Mouse (Mus musculus) stomach, postnatal 0 days (tissue): Measurements from ENCODE around the gene Dtx4.

Experiments
- CTCF ChIP-seq: IDR thresholded peaks from 2 replicates; pipeline ENCODE4 v1.5.1; 2016; ENCODE audit warnings: antibody characterized with exemption, low read depth, mild to moderate bottlenecking, moderate library complexity
- EP300 ChIP-seq: optimal IDR thresholded peaks from 2 replicates; pipeline ENCODE3; 2016; ENCODE audit warnings: antibody characterized with exemption

DNA sequence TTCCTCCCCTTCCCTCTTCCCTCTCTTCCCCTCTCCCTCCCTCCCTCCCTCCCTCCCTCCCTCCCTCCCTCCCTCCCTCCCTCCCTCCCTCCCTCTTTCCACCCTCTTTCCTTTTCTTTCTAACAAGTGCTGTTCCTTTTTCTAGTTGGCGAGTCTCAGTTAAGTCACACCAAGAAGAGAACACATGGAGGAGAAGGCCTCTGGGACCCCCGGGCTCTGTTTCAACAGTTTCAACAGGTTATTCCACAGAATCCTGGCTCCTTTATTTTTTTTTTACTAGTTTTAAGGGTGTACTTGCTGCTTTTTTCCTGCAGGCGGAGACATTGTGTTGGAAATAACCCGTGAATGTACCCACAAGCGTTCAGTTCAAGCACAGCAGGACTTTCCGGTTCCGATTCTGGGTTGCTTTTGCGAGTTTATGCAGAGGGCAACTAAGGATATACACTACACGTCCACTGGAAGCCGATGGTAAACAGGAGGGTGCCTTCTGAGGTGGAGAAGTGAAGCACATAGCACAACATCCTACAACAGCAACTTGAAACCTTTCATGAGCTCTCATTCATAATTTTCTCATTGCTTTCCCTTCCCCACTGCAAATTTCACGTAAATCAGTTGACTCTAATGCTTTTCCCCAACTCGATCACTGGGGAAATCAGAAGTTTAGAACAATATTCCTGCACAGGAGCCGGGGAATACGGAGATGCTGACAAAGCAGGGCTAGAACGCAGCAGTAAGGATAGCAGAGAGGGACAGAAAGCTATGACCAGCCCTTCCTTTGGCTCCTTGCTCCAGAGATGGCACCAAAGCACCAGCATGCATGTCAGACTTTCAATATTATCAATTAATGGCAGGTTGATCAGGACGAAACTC is 16.7 kb upstream of the Dtx4 start:
- TF ChIP-seq EP300 (no peak), CTCF (peak; percentile 87)
